Mouse (Mus musculus) liver, embryonic 14.5 days (tissue): ENCODE results near the gene Hsd17b6.

Source experiments
- CTCF ChIP-seq: IDR thresholded peaks from 2 replicates; pipeline ENCODE4 v1.5.1; 2016; ENCODE audit warnings: antibody characterized with exemption, low read depth, control low read depth
- EP300 ChIP-seq: IDR thresholded peaks from 2 replicates; pipeline ENCODE4 v1.6.1; 2016; ENCODE audit warnings: antibody characterized with exemption, low read depth

- TF ChIP-seq CTCF = peak; percentile 28; the same call in 1 of the 2 replicates
- no peak for TF ChIP-seq EP300
These were observed 48.2 kb downstream of the Hsd17b6 start for GRCm38 (mm10) chr10:127959161-127959679.
